Mouse (Mus musculus) myocyte (in vitro differentiated cells): Measurements from ENCODE around the gene Suco. TPM values are rescaled to one million over a fixed set of nuclear protein-coding genes. Genes with fewer than 3 reads are reported as not detected.

Experiments
- H3K27me3 ChIP-seq: one replicate; pipeline ENCODE4 v1.6.1; 2011; ENCODE audit not compliant: control insufficient read depth, insufficient read depth, insufficient read length
- H3K36me3 ChIP-seq: one replicate; pipeline ENCODE4 v1.6.1; 2011; ENCODE audit not compliant: control insufficient read depth, insufficient read depth
- H3K4me2 ChIP-seq: one replicate; pipeline ENCODE4 v1.6.1; 2011; ENCODE audit warnings: low read depth, control low read depth
- H3K4me3 ChIP-seq: one replicate; pipeline ENCODE4 v1.5.1; 2011; ENCODE audit warnings: mild to moderate bottlenecking, control low read depth, moderate library complexity
- H3K79me2 ChIP-seq: one replicate; pipeline ENCODE4 v1.6.1; 2011; ENCODE audit not compliant: control insufficient read depth, insufficient read depth
- H3ac ChIP-seq: one replicate; pipeline ENCODE4 v1.6.1; 2011; ENCODE audit not compliant: control insufficient read depth, insufficient read length
- CEBPB ChIP-seq: IDR thresholded peaks from 2 replicates; pipeline ENCODE4 v1.6.1; 2011; ENCODE audit warnings: mild to moderate bottlenecking, moderate library complexity; ENCODE audit not compliant: poor library complexity, insufficient read depth, severe bottlenecking
- E2F4 ChIP-seq: IDR thresholded peaks from one replicate; pipeline ENCODE4 v1.6.1; 2011; ENCODE audit warnings: mild to moderate bottlenecking, control low read depth, moderate library complexity; ENCODE audit not compliant: insufficient read depth
- MAX ChIP-seq: IDR thresholded peaks from one replicate; pipeline ENCODE4 v1.6.1; 2011; ENCODE audit warnings: low read depth, mild to moderate bottlenecking, control low read depth
- MYOD1 ChIP-seq, 3 experiments: IDR thresholded peaks; one replicate each; pipeline ENCODE4 v1.6.1; 2011; ENCODE audit warnings: control low read depth in 2 of 3, low read depth in 2 of 3, mild to moderate bottlenecking in 2 of 3, moderate library complexity in 1 of 3; ENCODE audit not compliant: insufficient read length in 2 of 3, control insufficient read depth in 1 of 3
- MYOG ChIP-seq, 3 experiments: IDR thresholded peaks; one replicate each; pipeline ENCODE4 v1.6.1; 2011; ENCODE audit warnings: control low read depth in 2 of 3, low read depth in 2 of 3, mild to moderate bottlenecking in 2 of 3; ENCODE audit not compliant: insufficient read length in 2 of 3, control insufficient read depth in 1 of 3, insufficient read depth in 1 of 3
- POLR2A ChIP-seq: IDR thresholded peaks from one replicate; pipeline ENCODE4 v1.6.1; 2011; ENCODE audit warnings: low read depth, mild to moderate bottlenecking, control low read depth, moderate library complexity; ENCODE audit not compliant: insufficient read length
- POLR2AphosphoS2 ChIP-seq: IDR thresholded peaks from one replicate; pipeline ENCODE4 v1.6.1; 2011; ENCODE audit warnings: low read depth, control low read depth; ENCODE audit not compliant: insufficient read length
- REST ChIP-seq: IDR thresholded peaks from one replicate; pipeline ENCODE4 v1.6.1; 2011; ENCODE audit warnings: mild to moderate bottlenecking, control low read depth, moderate library complexity; ENCODE audit not compliant: insufficient read depth, insufficient read length
- SRF ChIP-seq: IDR thresholded peaks from one replicate; pipeline ENCODE4 v1.6.1; 2011; ENCODE audit warnings: low read depth; ENCODE audit not compliant: control insufficient read depth, insufficient read length
- TCF12 ChIP-seq: IDR thresholded peaks from one replicate; pipeline ENCODE4 v1.6.1; 2011; ENCODE audit warnings: mild to moderate bottlenecking, control low read depth; ENCODE audit not compliant: poor library complexity, insufficient read depth, severe bottlenecking
- TCF3 ChIP-seq: IDR thresholded peaks from one replicate; pipeline ENCODE4 v1.6.1; 2011; ENCODE audit warnings: low read depth, control low read depth; ENCODE audit not compliant: insufficient read length
- USF1 ChIP-seq: IDR thresholded peaks from one replicate; pipeline ENCODE4 v1.6.1; 2011; ENCODE audit warnings: low read depth, mild to moderate bottlenecking, control low read depth, moderate library complexity
- polyA plus RNA-seq: library from polyadenylated mRNA; unstranded; fragments of >200 nt; fragmentation: generic; extraction: Trizol; gene quantifications from one replicate; pipeline ENCODE4 v1.2.1, GENCODE M21; 2012; ENCODE audit warnings: missing spikeins

Gene Suco
- polyA plus RNA-seq, 1 experiment = 3.9 TPM

DNA sequence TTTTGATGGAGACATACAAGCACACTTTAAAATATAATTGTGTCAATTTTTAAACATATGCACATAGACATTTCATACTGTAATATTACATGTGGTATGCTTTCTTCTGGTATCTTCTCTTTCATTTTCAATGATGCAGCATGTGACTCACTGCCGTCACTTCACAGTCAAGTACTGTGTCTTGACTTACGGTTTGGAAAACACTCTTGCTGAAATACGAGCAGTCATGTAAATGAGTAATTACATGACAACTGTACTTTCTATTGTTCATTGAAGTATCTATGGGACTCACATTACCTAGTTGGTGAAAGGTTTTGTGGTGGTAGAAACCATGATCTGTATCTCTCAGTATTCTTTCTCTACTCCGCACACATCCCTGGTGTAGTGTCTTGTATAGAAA is 30.6 kb upstream of the Suco start:
- Histone ChIP-seq H3K36me3 (no peaks in the 10 kb centered on the region), H3K79me2 (no peaks in the 10 kb centered on the region), H3K4me3 (no peak overlapping the region), H3ac (no peak overlapping the region), H3K4me2 (no peak overlapping the region), H3K27me3 (no peaks in the 10 kb centered on the region)
- TF ChIP-seq SRF (no peak), USF1 (no peak), CEBPB (no peak), MYOD1 (IDR thresholded peaks at IDR 0.05; ENCODE audit: control insufficient read depth in 1 of 3, insufficient read length in 2 of 3, low read depth in 2 of 3) (no peak), E2F4 (no peak), REST (no peak), MAX (no peak), TCF3 (no peak), POLR2A (no peak), MYOG (IDR thresholded peaks at IDR 0.05; ENCODE audit: control insufficient read depth in 1 of 3, insufficient read depth in 1 of 3, insufficient read length in 2 of 3, low read depth in 2 of 3) (no peak), TCF12 (no peak), POLR2AphosphoS2 (no peak)

DNA sequence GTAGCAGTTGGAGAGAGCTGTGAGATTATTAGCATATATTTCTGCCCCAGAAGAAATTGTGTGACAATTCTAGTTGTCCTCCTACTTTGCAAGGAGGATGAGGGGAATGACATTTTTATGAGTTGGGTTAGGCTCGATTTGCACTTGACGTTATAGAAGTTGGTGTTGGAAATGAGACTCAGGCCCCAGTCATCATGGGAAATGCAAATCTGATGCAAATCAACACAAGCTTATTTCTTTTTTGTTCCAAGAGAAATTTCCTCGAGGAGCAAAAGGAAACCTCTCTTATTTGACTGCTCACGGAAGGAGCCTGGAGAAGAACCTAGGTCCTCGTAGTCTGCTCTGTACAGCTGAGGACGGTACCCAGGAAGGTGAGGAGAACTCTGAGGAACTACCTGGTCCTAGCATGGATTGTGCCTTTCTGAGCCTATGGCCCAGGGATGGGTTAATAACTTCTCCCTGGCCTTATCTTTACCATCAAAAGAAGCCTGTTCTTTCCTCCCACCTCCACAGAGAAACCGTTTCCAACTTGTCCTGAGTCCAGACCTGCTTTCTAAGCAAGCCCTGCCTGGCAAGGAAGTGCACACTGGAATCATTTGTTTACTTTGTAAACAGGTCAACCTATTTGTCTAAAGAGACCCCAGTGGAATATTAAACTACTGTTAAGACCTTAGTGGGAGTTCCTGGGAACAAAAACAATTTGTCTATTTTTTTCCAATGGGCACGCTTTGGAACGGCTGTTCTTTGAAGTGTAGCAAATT is 26.4 kb upstream of the Suco start:
- Histone ChIP-seq H3K79me2 (no peaks in the 10 kb centered on the region), H3K27me3 (peaks cover 3% of the 10 kb centered on the region)
- TF ChIP-seq POLR2AphosphoS2 (no peak), TCF3 (no peak), USF1 (no peak), MYOD1 (IDR thresholded peaks at IDR 0.05; ENCODE audit: control insufficient read depth in 1 of 3, insufficient read length in 2 of 3, low read depth in 2 of 3) (no peak), TCF12 (no peak), MYOG (IDR thresholded peaks at IDR 0.05; ENCODE audit: control insufficient read depth in 1 of 3, insufficient read depth in 1 of 3, insufficient read length in 2 of 3, low read depth in 2 of 3) (no peak), CEBPB (no peak), REST (no peak), SRF (no peak), E2F4 (no peak), MAX (no peak), POLR2A (no peak)

DNA sequence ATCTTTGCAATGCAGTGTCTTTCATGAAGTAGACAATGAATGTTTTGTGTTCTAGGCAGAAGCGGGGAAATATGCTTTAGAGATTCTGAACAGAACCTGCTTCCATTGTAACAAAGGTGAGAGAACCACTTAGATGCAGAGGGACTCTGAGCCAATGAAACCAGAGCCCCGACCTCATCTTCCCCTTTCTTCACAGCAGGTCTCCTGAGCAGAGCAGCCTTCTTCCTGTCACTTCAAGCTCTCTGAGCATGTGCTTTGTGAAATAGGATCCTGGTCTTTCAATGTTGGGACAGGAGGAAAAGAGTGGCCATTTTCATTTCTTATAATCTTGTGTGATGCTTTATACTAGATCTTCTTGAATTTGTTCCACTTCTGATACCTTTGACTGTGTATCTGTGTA is 23.6 kb upstream of the Suco start:
- no peak for TF ChIP-seq POLR2AphosphoS2
- TF ChIP-seq E2F4 = no peak
- TF ChIP-seq MYOG (IDR thresholded peaks at IDR 0.05; ENCODE audit: control insufficient read depth in 1 of 3, insufficient read depth in 1 of 3, insufficient read length in 2 of 3, low read depth in 2 of 3) = no peak
- TF ChIP-seq MYOD1 (IDR thresholded peaks at IDR 0.05; ENCODE audit: control insufficient read depth in 1 of 3, insufficient read length in 2 of 3, low read depth in 2 of 3) = no peak
- TF ChIP-seq USF1 = no peak
- TF ChIP-seq REST = no peak
- TF ChIP-seq POLR2A = no peak
- TF ChIP-seq CEBPB = no peak
- TF ChIP-seq TCF12 = no peak
- no peak for TF ChIP-seq MAX
- TF ChIP-seq SRF = no peak
- no peak for TF ChIP-seq TCF3
- Histone ChIP-seq H3K4me3 (no peak overlapping the region), H3K36me3 (no peaks in the 10 kb centered on the region), H3ac (no peak overlapping the region), H3K4me2 (no peak overlapping the region), H3K79me2 (no peaks in the 10 kb centered on the region), H3K27me3 (peaks cover 3% of the 10 kb centered on the region)

More for the DNA sequence above, 26.4 kb upstream of the Suco start:
- H3K4me2 ChIP-seq = no peak overlapping the region
- no peak overlapping the region for H3K4me3 ChIP-seq
- no peak overlapping the region for H3ac ChIP-seq
- no peaks in the 10 kb centered on the region for H3K36me3 ChIP-seq

DNA sequence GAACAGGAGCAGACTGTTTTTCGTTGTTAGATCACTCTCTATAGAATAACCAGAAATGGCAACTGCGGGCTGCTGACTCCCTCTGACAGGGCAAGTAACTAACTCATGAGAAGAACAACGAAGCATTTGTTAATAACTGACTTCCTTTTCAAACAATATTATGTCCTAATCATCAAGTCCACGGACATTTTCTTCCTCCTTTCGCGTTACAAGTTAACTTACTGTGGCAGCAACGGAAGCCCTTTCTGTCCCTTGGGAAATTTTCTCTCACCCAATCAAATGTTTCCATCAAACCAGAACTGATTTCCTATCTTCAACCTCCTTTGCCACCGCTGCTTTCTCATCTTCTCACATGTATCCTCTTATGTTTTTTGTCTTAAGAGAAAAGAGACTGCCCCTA is 20.8 kb upstream of the Suco start:
- H3K36me3 ChIP-seq = no peaks in the 10 kb centered on the region
- TF ChIP-seq MYOD1 (IDR thresholded peaks at IDR 0.05; ENCODE audit: control insufficient read depth in 1 of 3, insufficient read length in 2 of 3, low read depth in 2 of 3) = no peak
- no peak for TF ChIP-seq POLR2A
- no peak for TF ChIP-seq POLR2AphosphoS2
- TF ChIP-seq USF1 = no peak
- TF ChIP-seq REST = no peak
- TF ChIP-seq CEBPB = no peak

More for the DNA sequence above, 20.8 kb upstream of the Suco start:
- Histone ChIP-seq H3K4me2 (no peak overlapping the region), H3K4me3 (no peak overlapping the region), H3ac (no peak overlapping the region), H3K27me3 (peaks cover 8% of the 10 kb centered on the region), H3K79me2 (no peaks in the 10 kb centered on the region)
